Mouse (Mus musculus) liver, embryonic 14.5 days (tissue): ENCODE measurements around the gene Rab11fip5. TPM values are rescaled to one million over a fixed set of nuclear protein-coding genes. Genes with fewer than 3 reads are reported as not detected.

ENCODE experiments used
- ATAC-seq: fragments of 200-750 bp; cut with Nextera tagmentation; 2 replicates; pipeline ENCODE4 v1.8.0; 2017; ENCODE audit warnings: moderate number of reproducible peaks, mild to moderate bottlenecking, moderate library complexity; ENCODE audit not compliant: insufficient read depth
- DNase-seq, 3 experiments: peaks; one replicate each; pipeline ENCODE4 v3.0.0-alpha.2; 2012 to 2013; ENCODE audit warnings: low read depth in 3 of 3, low spot score in 3 of 3
- H3K27ac ChIP-seq: fragments of 300-500 bp; sonication (generic); 2 replicates; pipeline ENCODE4 v1.5.1; 2014; ENCODE audit warnings: moderate library complexity, mild to moderate bottlenecking, control low read depth, inconsistent platforms
- H3K27me3 ChIP-seq: fragments of 300-500 bp; sonication (generic); 2 replicates; pipeline ENCODE4 v1.6.1; 2014; ENCODE audit warnings: mild to moderate bottlenecking, low read length, moderate library complexity; ENCODE audit not compliant: control insufficient read depth, insufficient read depth
- H3K36me3 ChIP-seq: fragments of 300-500 bp; sonication (generic); replicated peaks from 2 replicates; pipeline ENCODE4 v1.6.1; 2014; ENCODE audit warnings: low read depth; ENCODE audit not compliant: control insufficient read depth, insufficient read depth
- H3K4me1 ChIP-seq, 2 experiments: fragments of 200-500 bp in 1 of 2; fragments of 300-500 bp in 1 of 2; sonication (generic) in 1 of 2; replicated peaks; 2 replicates each; pipeline ENCODE4 v1.6.1; 2012 to 2014; ENCODE audit warnings: antibody characterized with exemption in 1 of 2, inconsistent platforms in 1 of 2, low read length in 1 of 2; ENCODE audit not compliant: control insufficient read depth in 2 of 2, insufficient read depth in 2 of 2
- H3K4me2 ChIP-seq: fragments of 300-500 bp; sonication (generic); 2 replicates; pipeline ENCODE4 v1.6.1; 2014; ENCODE audit warnings: low read depth, mild to moderate bottlenecking, control low read depth, moderate library complexity
- H3K4me3 ChIP-seq, 2 experiments: fragments of 200-500 bp in 1 of 2; fragments of 300-500 bp in 1 of 2; sonication (generic) in 1 of 2; 2 replicates each; pipeline ENCODE4 v1.5.1; 2012 to 2014; ENCODE audit warnings: low read depth in 2 of 2, low read length in 2 of 2, mild to moderate bottlenecking in 2 of 2, control low read depth in 1 of 2, inconsistent platforms in 1 of 2, moderate library complexity in 1 of 2; ENCODE audit not compliant: insufficient read depth in 1 of 2
- H3K9ac ChIP-seq: fragments of 300-500 bp; sonication (generic); replicated peaks from 2 replicates; pipeline ENCODE4 v1.6.1; 2014; ENCODE audit warnings: mild to moderate bottlenecking, control low read depth, moderate library complexity
- H3K9me3 ChIP-seq: fragments of 300-500 bp; sonication (generic); 2 replicates; pipeline ENCODE4 v1.6.1; 2016; ENCODE audit warnings: low read length, mixed read lengths; ENCODE audit not compliant: control insufficient read depth
- CTCF ChIP-seq: IDR thresholded peaks from 2 replicates; pipeline ENCODE4 v1.5.1; 2016; ENCODE audit warnings: antibody characterized with exemption, low read depth, control low read depth
- EP300 ChIP-seq: IDR thresholded peaks from 2 replicates; pipeline ENCODE4 v1.6.1; 2016; ENCODE audit warnings: antibody characterized with exemption, low read depth
- WGBS: fragments of 180-500 bp; shearing (Covaris S2); extraction: QIAGEN DNeasy Blood & Tissue Kit; methylation state at CpG from one replicate; pipeline ENCODE4 v1.1.7; 2014; ENCODE audit not compliant: insufficient replicate concordance; 5-methylcytosine and 5-hydroxymethylcytosine counted together
- polyA plus RNA-seq, 2 experiments: library from polyadenylated mRNA; depleted of rRNA in 1 of 2; stranded (reverse) in 1 of 2; unstranded in 1 of 2; fragments of >200 nt; fragmentation: Nextera tagmentation in 1 of 2; extraction: Ambion mirVana in 1 of 2; gene quantifications; 2 replicates each; pipeline versions ENCODE4 v1.2.1 to v1.2.3; 2012 to 2014

Rab11fip5 gene
- polyA plus RNA-seq, 2 experiments = 0.33 to 0.40 TPM

DNA sequence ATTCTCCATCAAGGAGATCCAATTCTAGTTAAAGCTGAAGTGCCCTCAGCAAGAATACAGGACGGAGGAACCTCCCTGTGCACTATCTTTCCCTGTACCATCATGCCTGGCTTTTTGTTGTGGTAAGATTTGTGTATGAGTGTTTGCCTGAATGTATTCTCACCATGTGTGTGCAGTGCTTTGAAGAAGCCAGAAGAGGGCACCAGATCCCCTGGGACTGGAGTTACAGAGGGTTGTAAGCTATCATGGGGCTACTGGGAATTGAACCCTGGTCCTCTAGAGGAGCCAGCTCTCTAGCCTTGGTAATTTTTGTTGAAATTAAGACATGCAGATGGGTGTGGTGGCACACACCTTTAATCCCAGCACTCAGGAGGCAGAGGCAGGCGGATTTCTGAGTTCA lies 20.9 kb upstream of the Rab11fip5 start:
- ATAC-seq (no peak), DNase-seq (no peak)
- Histone ChIP-seq H3K4me1 (no peaks in the 10 kb centered on the region), H3K27me3 (no peaks in the 10 kb centered on the region), H3K27ac (no peak overlapping the region), H3K36me3 (no peaks in the 10 kb centered on the region), H3K4me3 (no peak overlapping the region), H3K4me2 (no peak overlapping the region), H3K9me3 (no peaks in the 10 kb centered on the region; the same call in 1 of the 2 replicates), H3K9ac (no peak overlapping the region)
- WGBS = 56% methylated on average over 2 of the region's 2 CpGs
- TF ChIP-seq EP300 (no peak), CTCF (0 out of 2 replicates have a peak, but pooled peaks have one; percentile 17)

DNA sequence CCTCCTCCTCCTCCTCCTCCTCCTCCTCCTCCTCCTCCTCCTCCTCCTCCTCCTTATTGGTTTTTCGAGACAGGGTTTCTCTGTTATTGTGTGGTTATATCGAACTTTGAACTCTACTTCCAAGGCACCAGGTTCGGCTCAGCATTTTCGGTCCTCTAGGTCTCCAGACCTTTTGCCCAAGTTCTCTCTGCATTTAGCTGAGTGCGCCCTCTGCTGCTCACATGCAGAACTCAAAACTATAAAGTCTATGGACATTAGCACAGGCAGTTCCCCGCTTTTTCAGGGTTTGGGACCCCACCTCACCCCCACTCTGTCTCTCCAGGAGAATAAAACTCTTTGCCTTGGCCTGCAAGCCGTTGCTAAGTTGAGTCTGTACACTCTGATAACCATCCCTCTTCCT lies 17.4 kb upstream of the Rab11fip5 start:
- Histone ChIP-seq H3K27ac (no peak overlapping the region), H3K9me3 (no peaks in the 10 kb centered on the region; the same call in 1 of the 2 replicates), H3K4me2 (no peak overlapping the region), H3K36me3 (no peaks in the 10 kb centered on the region), H3K4me1 (peaks cover 0 to 5% of the 10 kb centered on the region in 2 experiments; a peak in 3 of 4 replicates), H3K9ac (no peak overlapping the region), H3K4me3 (no peak overlapping the region), H3K27me3 (no peaks in the 10 kb centered on the region)
- ATAC-seq = no peak
- TF ChIP-seq CTCF = peak; percentile 76
- no peak for TF ChIP-seq EP300
- DNase-seq = no peak
- 11% methylated on average over 6 of the region's 7 CpGs for WGBS

DNA sequence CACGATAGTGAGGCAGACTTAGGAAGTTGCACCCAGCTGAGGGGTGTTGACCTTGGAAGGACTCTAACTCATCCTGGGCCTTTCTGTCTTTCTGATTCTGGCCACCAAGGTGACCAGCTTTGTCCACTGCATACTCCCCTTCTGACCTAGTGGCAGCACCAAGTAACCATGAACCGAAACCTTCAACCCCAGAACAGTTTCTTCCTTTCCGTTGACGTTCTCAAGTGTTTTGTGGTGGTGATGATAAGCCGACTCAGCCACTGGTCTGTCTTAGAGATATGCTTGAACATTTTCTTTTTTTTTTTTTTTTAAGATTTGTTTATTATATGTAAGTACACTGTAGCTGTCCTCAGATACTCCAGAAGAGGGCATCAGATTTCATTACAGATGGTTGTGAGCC lies 14.2 kb upstream of the Rab11fip5 start:
- TF ChIP-seq EP300 (peak; percentile 37; the same call in 1 of the 2 replicates), CTCF (no peak)
- 0 out of 4 replicates have a peak overlapping the region, but pooled peaks of 1 of the 2 experiments have one; percentile 21 for H3K4me3 ChIP-seq
- no peak overlapping the region for H3K27ac ChIP-seq
- H3K27me3 ChIP-seq = no peaks in the 10 kb centered on the region
- H3K36me3 ChIP-seq = no peaks in the 10 kb centered on the region
- no peak overlapping the region for H3K4me2 ChIP-seq
- DNase-seq (no peak), ATAC-seq (peak; percentile 41; the same call in 1 of the 2 replicates)
- H3K4me1 ChIP-seq = peaks cover 0 to 5% of the 10 kb centered on the region in 2 experiments; a peak in 3 of 4 replicates
- no peak overlapping the region for H3K9ac ChIP-seq
- H3K9me3 ChIP-seq = no peaks in the 10 kb centered on the region
- 10% methylated on average over 5 of the region's 5 CpGs for WGBS

DNA sequence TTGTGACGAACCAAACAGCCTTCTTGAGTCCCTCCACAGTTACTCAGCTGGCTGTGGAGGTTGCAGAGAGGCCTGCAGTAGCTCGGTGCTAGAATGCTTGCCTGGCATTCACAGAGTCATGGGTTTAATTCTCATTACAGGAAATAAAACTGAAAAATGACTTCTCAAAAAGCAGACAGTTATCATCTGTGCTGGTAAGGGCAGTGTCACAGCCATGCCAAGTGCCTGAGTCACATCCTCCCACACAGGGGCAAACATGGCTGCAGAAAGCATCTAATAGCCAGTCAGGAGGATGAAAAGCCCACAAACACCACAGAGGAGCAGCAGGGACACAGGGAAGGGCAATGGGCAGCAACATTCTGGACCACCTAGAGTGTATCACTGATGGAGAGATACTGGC lies 8.4 kb upstream of the Rab11fip5 start:
- ATAC-seq = no peak

DNA sequence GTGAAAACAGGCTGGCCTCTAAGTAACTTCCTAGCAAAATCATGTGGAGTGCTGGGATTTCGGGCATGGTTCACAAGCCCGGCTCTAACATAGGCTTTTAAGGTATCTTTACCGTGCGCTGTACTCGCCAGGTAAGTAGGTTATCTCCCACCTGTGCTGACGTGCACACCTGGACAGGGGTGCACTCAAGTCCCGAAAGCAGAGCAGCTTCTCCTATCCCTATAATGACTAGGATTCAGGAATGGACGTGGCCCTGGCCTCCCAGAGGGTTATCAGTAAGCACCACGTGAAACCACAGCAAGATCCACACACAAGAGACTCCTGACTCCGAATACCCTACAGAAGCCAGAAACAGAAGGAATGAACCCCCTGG lies 7.2 kb upstream of the Rab11fip5 start:
- TF ChIP-seq EP300 (no peak), CTCF (no peak)
- WGBS = 55% methylated on average over 10 of the region's 10 CpGs

More for the DNA sequence above, 8.4 kb upstream of the Rab11fip5 start:
- no peaks in the 10 kb centered on the region for H3K9me3 ChIP-seq
- no peaks in the 10 kb centered on the region for H3K27me3 ChIP-seq
- 56% methylated on average over 2 of the region's 2 CpGs for WGBS
- peaks cover 9 to 22% of the 10 kb centered on the region in 2 experiments for H3K4me1 ChIP-seq
- DNase-seq = no peak
- no peak overlapping the region for H3K4me2 ChIP-seq
- H3K9ac ChIP-seq = no peak overlapping the region
- TF ChIP-seq CTCF = no peak
- no peak for TF ChIP-seq EP300
- no peak overlapping the region for H3K27ac ChIP-seq
- no peak overlapping the region for H3K4me3 ChIP-seq
- H3K36me3 ChIP-seq = no peaks in the 10 kb centered on the region

More for the DNA sequence above, 7.2 kb upstream of the Rab11fip5 start:
- Histone ChIP-seq H3K9ac (no peak overlapping the region), H3K36me3 (no peaks in the 10 kb centered on the region), H3K4me1 (peaks cover 18 to 32% of the 10 kb centered on the region in 2 experiments), H3K4me3 (no peak overlapping the region), H3K9me3 (no peaks in the 10 kb centered on the region), H3K27me3 (no peaks in the 10 kb centered on the region), H3K4me2 (peak overlapping the region; percentile 69), H3K27ac (no peak overlapping the region)
- ATAC-seq (no peak), DNase-seq (no peak)
